Mouse (Mus musculus): ENCODE results near the gene Prlr. TPM values are rescaled to one million over a fixed set of nuclear protein-coding genes. Genes with fewer than 3 reads are reported as not detected.

The Prlr gene
- polyA plus RNA-seq, 1 experiment, result 1.1 TPM

GRCm38 (mm10) chr15:10358039-10358948 lies 181.3 kb downstream of the Prlr start, which contains the start of gene Agxt2:
TSS of gene Agxt2 (plus strand) at chr15:10358532.
- Histone ChIP-seq H3K27ac (ENCODE audit: control insufficient read depth, insufficient read depth, low read depth, low read length, poor library complexity) (no peak within 1 kb of the TSS), H3K4me1 (ENCODE audit: control insufficient read depth, insufficient read depth, low read length) (no peaks in the 10 kb centered on the region), H3K4me3 (replicated peaks; ENCODE audit: control insufficient read depth, low read depth, low read length) (no peak within 1 kb of the TSS)
- no peak for TF ChIP-seq CTCF (IDR thresholded peaks at IDR 0.05; ENCODE audit: control insufficient read depth, insufficient read depth, low read length)
- TF ChIP-seq POLR2A (IDR thresholded peaks at IDR 0.05; ENCODE audit: borderline replicate concordance, control insufficient read depth, low read depth, low read length), result no peak
- WGBS, result 75% methylated on average over 9 of the region's 9 CpGs

GRCm38 (mm10) chr15:10366331-10366730 lies 189.3 kb downstream of the Prlr start:
- H3K4me3 ChIP-seq (replicated peaks; ENCODE audit: control insufficient read depth, low read depth, low read length), result no peak overlapping the region
- 84% methylated on average over 2 of the region's 2 CpGs for WGBS
- H3K4me1 ChIP-seq (ENCODE audit: control insufficient read depth, insufficient read depth, low read length), result no peaks in the 10 kb centered on the region

GRCm38 (mm10) chr15:10375404-10375803 lies 198.4 kb downstream of the Prlr start:
- 73% methylated on average over 3 of the region's 3 CpGs for WGBS
- TF ChIP-seq CTCF (IDR thresholded peaks at IDR 0.05; ENCODE audit: control insufficient read depth, insufficient read depth, low read length) (no peak), POLR2A (IDR thresholded peaks at IDR 0.05; ENCODE audit: borderline replicate concordance, control insufficient read depth, low read depth, low read length) (no peak)
- no peak overlapping the region for H3K4me3 ChIP-seq (replicated peaks; ENCODE audit: control insufficient read depth, low read depth, low read length)
- H3K27ac ChIP-seq (ENCODE audit: control insufficient read depth, insufficient read depth, low read depth, low read length, poor library complexity), result no peak overlapping the region
- H3K4me1 ChIP-seq (ENCODE audit: control insufficient read depth, insufficient read depth, low read length), result no peaks in the 10 kb centered on the region

More at GRCm38 (mm10) chr15:10366331-10366730, 189.3 kb downstream of the Prlr start:
- TF ChIP-seq CTCF (IDR thresholded peaks at IDR 0.05; ENCODE audit: control insufficient read depth, insufficient read depth, low read length) (no peak), POLR2A (IDR thresholded peaks at IDR 0.05; ENCODE audit: borderline replicate concordance, control insufficient read depth, low read depth, low read length) (no peak)
- H3K27ac ChIP-seq (ENCODE audit: control insufficient read depth, insufficient read depth, low read depth, low read length, poor library complexity), result no peak overlapping the region

GRCm38 (mm10) chr15:10378338-10378959 lies 201.4 kb downstream of the Prlr start:
- TF ChIP-seq CTCF (IDR thresholded peaks at IDR 0.05; ENCODE audit: control insufficient read depth, insufficient read depth, low read length) (no peak), POLR2A (IDR thresholded peaks at IDR 0.05; ENCODE audit: borderline replicate concordance, control insufficient read depth, low read depth, low read length) (no peak)
- H3K4me3 ChIP-seq (replicated peaks; ENCODE audit: control insufficient read depth, low read depth, low read length), result no peak overlapping the region
- WGBS, result 66% methylated on average over 4 of the region's 4 CpGs
- H3K4me1 ChIP-seq (ENCODE audit: control insufficient read depth, insufficient read depth, low read length), result no peaks in the 10 kb centered on the region
- no peak overlapping the region for H3K27ac ChIP-seq (ENCODE audit: control insufficient read depth, insufficient read depth, low read depth, low read length, poor library complexity)

- 85% methylated on average over 3 of the region's 3 CpGs for WGBS
- Histone ChIP-seq H3K27ac (ENCODE audit: control insufficient read depth, insufficient read depth, low read depth, low read length, poor library complexity) (no peak overlapping the region), H3K4me3 (replicated peaks; ENCODE audit: control insufficient read depth, low read depth, low read length) (no peak overlapping the region), H3K4me1 (ENCODE audit: control insufficient read depth, insufficient read depth, low read length) (no peaks in the 10 kb centered on the region)
- TF ChIP-seq POLR2A (IDR thresholded peaks at IDR 0.05; ENCODE audit: borderline replicate concordance, control insufficient read depth, low read depth, low read length) (no peak), CTCF (IDR thresholded peaks at IDR 0.05; ENCODE audit: control insufficient read depth, insufficient read depth, low read length) (no peak)
Observed at GRCm38 (mm10) chr15:10379757-10380458, 202.9 kb downstream of the Prlr start.

GRCm38 (mm10) chr15:10387263-10387662 lies 210.2 kb downstream of the Prlr start:
- Histone ChIP-seq H3K27ac (ENCODE audit: control insufficient read depth, insufficient read depth, low read depth, low read length, poor library complexity) (no peak overlapping the region), H3K4me1 (ENCODE audit: control insufficient read depth, insufficient read depth, low read length) (no peaks in the 10 kb centered on the region), H3K4me3 (replicated peaks; ENCODE audit: control insufficient read depth, low read depth, low read length) (no peak overlapping the region)
- 66% methylated on average over 2 of the region's 2 CpGs for WGBS
- TF ChIP-seq CTCF (IDR thresholded peaks at IDR 0.05; ENCODE audit: control insufficient read depth, insufficient read depth, low read length) (no peak), POLR2A (IDR thresholded peaks at IDR 0.05; ENCODE audit: borderline replicate concordance, control insufficient read depth, low read depth, low read length) (no peak)

Other genes starting within 250 kb of the Prlr start
- gene Gm21973, start 148.1 kb downstream of the Prlr start, polyA plus RNA-seq (2011; ENCODE audit: insufficient read depth, insufficient read length, low replicate concordance, missing spikeins), result not detected in 2 replicates
- gene Agxt2, start 181.3 kb downstream of the Prlr start, polyA plus RNA-seq (2011; ENCODE audit: insufficient read depth, insufficient read length, low replicate concordance, missing spikeins), result 0.59 TPM in 1 of 2 replicates, not detected in the other